Mouse (Mus musculus) Patski (cell line): ENCODE measurements around the gene Nlk. TPM values are rescaled to one million over a fixed set of nuclear protein-coding genes. Genes with fewer than 3 reads are reported as not detected.

Experiments used
- ATAC-seq: fragments of 100-300 bp; one replicate; pipeline ENCODE4 v1.8.0; 2021
- CTCF ChIA-PET: fragments of 350-600 bp; sonication (Branson Sonifier 250); formaldehyde crosslinking; loops from one replicate; lab custom pipeline; 2022; ENCODE audit warnings: inconsistent platforms; lab: Charles Lee
- POLR2A ChIA-PET: fragments of 350-600 bp; sonication (Branson Sonifier 250); formaldehyde crosslinking; loops from one replicate; lab custom pipeline; 2022; ENCODE audit warnings: antibody characterized with exemption, inconsistent platforms; lab: Charles Lee
- DNase-seq: peaks from one replicate; pipeline ENCODE4 v3.0.0-alpha.2; 2011; ENCODE audit warnings: low read depth, low spot score
- H3K27me3 ChIP-seq: fragments of 371-371 bp; one replicate; pipeline ENCODE4 v1.5.1; 2021
- CTCF ChIP-seq: fragments of 100-300 bp; IDR thresholded peaks from one replicate; pipeline ENCODE4 v1.5.1; 2021
- in situ Hi-C: fragments of 300-500 bp; cut with MboI; formaldehyde crosslinking; loops from 3 replicates; pipeline ENCODE4 v1.11.1; 2018; ENCODE audit warnings: low pct_unique_long_range_greater_than_20kb, mixed read lengths
- polyA plus RNA-seq: library from polyadenylated mRNA; unstranded; gene quantifications from one replicate; pipeline ENCODE4 v1.2.3, GENCODE M21; 2021

Gene Nlk
- polyA plus RNA-seq, 1 experiment from 2014 or later = 22.7 TPM

DNA sequence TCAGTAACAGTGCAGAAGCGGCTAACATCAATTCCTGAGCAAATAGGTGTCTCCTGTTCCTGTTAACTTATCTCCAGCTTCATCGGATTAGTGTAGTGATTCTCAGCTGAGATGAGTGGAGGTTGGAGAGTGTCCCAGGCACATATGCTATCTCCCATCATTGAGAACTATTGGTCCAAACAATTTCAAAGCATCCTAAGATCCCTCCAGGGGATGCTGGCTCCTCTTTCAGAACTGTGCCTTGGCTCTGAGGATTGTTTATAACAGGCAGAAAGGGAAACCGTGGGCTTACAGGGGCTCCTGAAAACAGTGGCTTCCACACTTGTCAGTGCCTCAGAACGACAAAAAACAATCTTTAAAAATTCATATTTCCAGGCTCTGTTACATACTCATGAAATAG, 30.9 kb upstream of the Nlk start:
- ChIA-PET CTCF (no interaction called here), POLR2A (no interaction called here)
- no peak for DNase-seq
- no peak for ATAC-seq
- no peak for TF ChIP-seq CTCF
- peaks cover 48% of the 10 kb centered on the region for H3K27me3 ChIP-seq
- in situ Hi-C loops = no loop called here

DNA sequence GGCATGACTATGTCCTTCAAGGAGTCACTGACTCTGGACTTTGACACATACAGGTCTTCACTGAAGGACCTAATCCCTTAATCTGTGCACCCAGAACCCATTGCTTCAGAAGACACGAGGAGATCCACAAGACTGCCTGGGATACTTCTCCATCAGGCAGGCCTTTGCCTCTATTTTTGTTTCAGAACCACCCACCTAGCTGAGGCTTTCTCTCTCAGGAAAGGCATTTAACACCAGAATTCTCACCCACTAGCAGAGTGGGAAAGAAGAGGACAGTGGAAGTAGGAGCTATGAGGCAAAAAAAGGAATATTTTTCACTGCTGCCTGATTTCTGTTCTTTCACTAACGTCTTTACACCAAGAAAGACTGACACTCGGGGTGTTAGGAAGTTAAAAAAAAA, 29.2 kb upstream of the Nlk start:
- DNase-seq (no peak), ATAC-seq (no peak)
- TF ChIP-seq CTCF = no peak
- CTCF ChIA-PET = interaction anchor here (0.8 kb wide), 1 partner anchor 146 kb away, joined by 3 read pairs; no protein-coding TSS in a partner anchor
- in situ Hi-C loops = no loop called here
- POLR2A ChIA-PET = no interaction called here
- H3K27me3 ChIP-seq = peaks cover 43% of the 10 kb centered on the region

DNA sequence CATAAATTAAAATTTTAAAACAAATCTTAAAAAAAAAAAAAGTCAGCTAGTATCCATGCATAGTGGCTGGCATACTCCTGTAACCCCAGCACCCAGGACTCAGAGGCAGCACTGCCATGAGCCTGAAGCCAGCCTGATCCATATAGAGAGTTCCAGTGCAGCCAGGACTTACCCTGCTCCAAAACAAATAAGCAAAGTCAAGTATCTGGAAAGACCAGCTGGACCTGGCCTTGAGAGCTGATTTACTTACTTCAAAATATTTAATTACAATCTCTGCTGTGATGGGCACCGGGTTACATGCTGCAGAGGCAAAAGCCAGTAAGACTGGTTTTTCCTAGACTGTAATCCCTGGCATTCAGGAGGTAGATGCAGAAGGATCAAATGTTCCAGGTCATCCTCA, 27.6 kb upstream of the Nlk start:
- POLR2A ChIA-PET = interaction anchor here (0.5 kb wide), 1 partner anchor 11 kb away, joined by 4 read pairs; no protein-coding TSS in a partner anchor
- in situ Hi-C loops = no loop called here
- no peak for DNase-seq
- ATAC-seq = no peak
- no peak for TF ChIP-seq CTCF
- peaks cover 50% of the 10 kb centered on the region for H3K27me3 ChIP-seq
- CTCF ChIA-PET = interaction anchor here (1.1 kb wide), 1 partner anchor 17 kb away, joined by 3 read pairs; no protein-coding TSS in a partner anchor

DNA sequence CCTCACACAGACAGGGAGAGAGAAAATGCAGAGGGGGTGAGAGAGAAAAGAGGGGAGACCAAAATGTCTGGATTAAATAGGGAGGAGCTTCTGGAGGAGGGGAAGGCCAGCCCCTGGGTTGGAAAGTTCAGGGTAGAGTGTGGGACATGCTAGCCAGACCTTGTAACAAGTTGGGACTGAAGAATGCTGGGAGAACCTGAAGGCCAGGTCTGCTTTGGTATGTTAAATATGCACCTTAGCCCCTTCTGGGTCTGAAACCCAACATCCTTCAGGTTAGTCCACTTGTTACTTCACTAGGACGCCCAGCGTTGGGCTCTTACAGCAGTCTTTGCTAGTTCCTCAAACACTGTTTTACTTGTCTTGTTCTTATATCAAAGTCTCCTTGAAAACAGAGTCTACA, 24.2 kb upstream of the Nlk start:
- no peak for ATAC-seq
- DNase-seq = no peak
- CTCF ChIA-PET = no interaction called here
- in situ Hi-C loops = no loop called here
- no peak for TF ChIP-seq CTCF
- peaks cover 45% of the 10 kb centered on the region for H3K27me3 ChIP-seq
- POLR2A ChIA-PET = no interaction called here

DNA sequence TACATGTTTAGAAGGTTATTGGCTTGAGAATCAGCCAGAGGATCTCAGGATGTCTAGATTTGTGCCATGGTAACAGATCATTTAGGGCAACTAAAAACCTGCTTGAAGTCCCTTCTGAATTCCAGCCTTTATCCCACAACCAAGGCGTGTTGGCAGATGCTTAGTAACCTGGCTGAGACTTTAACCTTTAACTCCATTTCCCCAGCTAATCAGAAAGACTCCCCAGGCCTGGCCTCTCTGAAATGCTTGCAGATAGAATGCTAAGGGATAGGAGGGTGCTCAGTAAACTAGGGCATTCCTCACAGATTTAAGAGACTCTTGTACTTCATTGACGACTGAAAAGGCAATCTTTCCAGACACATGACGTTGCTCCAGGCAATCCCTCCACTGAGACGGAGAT, 20.5 kb upstream of the Nlk start:
- H3K27me3 ChIP-seq = peaks cover 36% of the 10 kb centered on the region
- in situ Hi-C loops = no loop called here
- ChIA-PET POLR2A (no interaction called here), CTCF (no interaction called here)
- no peak for ATAC-seq
- DNase-seq = no peak
- no peak for TF ChIP-seq CTCF

DNA sequence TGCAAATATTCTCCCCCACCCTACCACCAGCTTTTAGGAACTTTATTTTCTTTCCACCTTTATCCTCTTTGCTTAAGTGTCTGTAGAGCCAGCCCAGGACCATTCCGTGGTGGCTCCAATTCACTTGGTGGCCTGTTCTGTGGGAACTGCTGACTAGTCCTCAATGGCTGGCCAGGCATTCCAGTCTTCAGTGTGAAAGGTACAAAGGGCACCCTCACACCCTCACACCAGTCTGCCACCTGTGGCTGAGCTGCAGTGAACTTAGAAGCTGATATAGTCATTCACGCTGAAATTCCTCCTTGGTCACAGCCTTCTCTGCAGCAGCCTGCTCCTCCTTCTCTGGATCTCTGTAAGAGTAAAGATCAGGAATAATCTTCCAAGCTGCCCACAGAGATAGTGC, 11.5 kb upstream of the Nlk start:
- DNase-seq (no peak), ATAC-seq (no peak)
- TF ChIP-seq CTCF = no peak
- ChIA-PET POLR2A (no interaction called here), CTCF (interaction anchor here (1.1 kb wide), 1 partner anchor 16 kb away, joined by 3 read pairs; no protein-coding TSS in a partner anchor)
- H3K27me3 ChIP-seq = peaks cover 7% of the 10 kb centered on the region
- in situ Hi-C loops = loop anchor here (10.0 kb wide), 1 partner anchor 96 kb away; no protein-coding TSS in a partner anchor

DNA sequence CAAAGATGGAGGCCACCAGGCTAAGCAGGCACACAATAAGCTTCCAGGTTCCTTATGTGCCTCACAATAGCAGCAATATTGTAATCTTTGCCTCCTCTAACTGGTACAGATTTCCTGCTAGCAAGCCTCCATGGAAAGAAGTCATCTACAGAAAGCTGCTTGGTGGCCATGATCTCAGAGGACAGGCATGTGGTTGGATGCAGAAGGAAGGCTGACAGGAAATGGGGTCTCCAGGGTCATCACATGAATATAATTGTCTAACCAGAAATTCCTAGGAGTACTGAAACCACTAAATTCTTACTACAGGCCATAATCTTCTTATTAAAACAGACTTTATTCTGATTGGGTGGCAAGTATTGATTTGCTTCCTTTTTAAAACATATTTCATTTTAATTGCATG, 8.9 kb upstream of the Nlk start:
- no peak for TF ChIP-seq CTCF
- in situ Hi-C loops = loop anchor here (10.0 kb wide), 1 partner anchor 99 kb away; no protein-coding TSS in a partner anchor
- DNase-seq = peak; percentile 9
- no peak for ATAC-seq
- POLR2A ChIA-PET = no interaction called here
- CTCF ChIA-PET = no interaction called here
- no peaks in the 10 kb centered on the region for H3K27me3 ChIP-seq

DNA sequence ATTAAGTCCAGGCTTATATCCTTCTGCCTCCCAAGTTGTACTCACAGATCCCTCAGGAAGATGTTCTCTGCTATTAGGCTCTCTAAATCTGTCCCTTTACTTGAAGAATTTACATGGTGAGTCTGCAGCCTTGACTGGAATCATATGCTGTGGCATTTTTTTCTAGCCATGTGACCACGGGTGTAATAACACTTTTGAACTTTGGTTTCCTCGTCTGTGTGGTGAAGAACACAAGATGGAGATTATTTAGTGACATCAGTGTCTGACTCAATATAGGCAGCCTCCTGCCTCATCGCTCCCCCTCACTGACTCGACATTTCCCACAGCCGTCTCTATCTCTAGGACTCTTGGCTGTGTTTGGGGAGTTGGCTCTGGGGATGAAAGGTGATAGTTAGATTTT, 5.9 kb upstream of the Nlk start:
- ATAC-seq = no peak

DNA sequence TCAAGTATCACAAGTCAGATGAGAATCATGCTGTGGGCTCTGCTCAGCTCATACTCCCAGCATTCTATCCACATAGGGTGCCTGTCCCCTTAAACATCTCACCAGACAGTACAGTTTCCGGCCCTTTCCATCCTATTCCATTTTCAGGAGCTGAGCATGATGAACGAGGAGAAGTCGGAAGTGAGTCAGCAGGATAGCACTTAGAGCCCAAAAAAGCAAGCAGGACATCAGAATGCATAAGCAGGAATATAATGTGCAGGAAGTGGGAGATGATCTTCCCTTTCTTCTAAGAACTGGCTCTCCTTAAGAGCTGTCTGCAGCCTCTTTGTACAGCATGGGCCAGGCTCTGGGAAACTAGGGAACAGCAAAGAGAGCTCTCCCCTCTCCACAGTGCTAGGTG, 5.1 kb upstream of the Nlk start:
- DNase-seq (no peak), ATAC-seq (no peak)
- ChIA-PET POLR2A (no interaction called here), CTCF (interaction anchor here (0.9 to 1.1 kb wide), 2 partner anchors 12 to 20 kb away, joined by 3 read pairs; no protein-coding TSS in a partner anchor)
- TF ChIP-seq CTCF = no peak
- in situ Hi-C loops = loop anchor here (10.0 kb wide), 1 partner anchor 102 kb away; no protein-coding TSS in a partner anchor
- no peaks in the 10 kb centered on the region for H3K27me3 ChIP-seq

More for the DNA sequence above, 5.9 kb upstream of the Nlk start:
- ChIA-PET POLR2A (no interaction called here), CTCF (no interaction called here)
- in situ Hi-C loops = loop anchor here (10.0 kb wide), 1 partner anchor 102 kb away; no protein-coding TSS in a partner anchor
- no peak for DNase-seq
- no peak for TF ChIP-seq CTCF
- no peaks in the 10 kb centered on the region for H3K27me3 ChIP-seq

DNA sequence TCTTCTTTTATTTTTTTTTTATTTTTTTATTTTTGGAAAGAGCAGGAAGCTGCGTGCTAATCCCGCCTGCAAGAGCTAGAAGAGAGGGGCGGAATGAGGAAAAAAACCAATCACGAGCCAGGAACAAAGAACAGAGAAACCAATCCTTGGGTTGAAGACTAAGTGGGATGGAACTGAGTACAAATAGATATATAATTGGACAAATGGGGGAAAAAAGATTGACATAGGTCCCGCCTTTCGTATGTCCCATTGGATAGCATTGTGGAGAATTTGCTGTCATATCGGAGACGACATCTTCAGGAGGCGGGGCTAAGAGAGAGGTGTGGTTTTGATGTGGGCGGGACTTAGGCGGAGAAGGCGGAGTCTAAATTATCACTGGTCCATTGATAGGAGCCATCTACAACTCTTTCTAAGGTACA, 589 bp upstream of the Nlk start:
- no peak for TF ChIP-seq CTCF
- in situ Hi-C loops = no loop called here
- peak; percentile 91 for DNase-seq
- H3K27me3 ChIP-seq = no peaks in the 10 kb centered on the region
- ChIA-PET POLR2A (interaction anchor here (0.5 to 0.7 kb wide), 3 partner anchors 20 to 53 kb away, joined by 3 to 5 read pairs (median 3); no protein-coding TSS in a partner anchor), CTCF (interaction anchor here (0.7 to 1.3 kb wide), 3 partner anchors 13 to 507 kb away, joined by 3 to 4 read pairs (median 4); no protein-coding TSS in a partner anchor)
- ATAC-seq = peak; percentile 84

DNA sequence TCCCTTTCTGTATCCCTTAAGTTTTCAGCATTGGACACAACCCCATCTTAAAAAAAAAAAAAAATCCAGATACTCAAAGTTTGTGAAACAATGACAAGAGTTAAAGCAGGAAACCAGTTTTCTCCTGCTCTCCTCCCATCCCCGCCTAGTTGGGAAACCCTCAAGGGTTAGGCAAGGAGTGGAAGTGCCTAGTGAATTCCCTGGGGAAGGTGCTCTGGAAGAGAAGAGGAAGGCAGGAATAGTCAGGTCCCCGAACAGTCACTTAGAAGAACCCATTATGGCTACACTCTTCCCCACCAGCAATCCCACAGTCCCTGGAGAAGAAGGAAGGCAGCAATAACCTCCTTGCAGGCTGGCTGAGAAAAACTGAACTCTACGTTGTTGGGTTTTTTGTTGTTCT, 2.9 kb downstream of the Nlk start:
- ChIA-PET CTCF (interaction anchor here (1.3 kb wide), 1 partner anchor 70 kb away, joined by 3 read pairs; no protein-coding TSS in a partner anchor), POLR2A (no interaction called here)
- DNase-seq = no peak
- no peak for TF ChIP-seq CTCF
- no peak for ATAC-seq
- in situ Hi-C loops = no loop called here
- H3K27me3 ChIP-seq = no peaks in the 10 kb centered on the region
